Mouse (Mus musculus) G1E (cell line): ENCODE measurements around the gene Capn5. TPM values are rescaled to one million over a fixed set of nuclear protein-coding genes. Genes with fewer than 3 reads are reported as not detected.

ENCODE experiments used
- ATAC-seq: 2 replicates; pipeline ENCODE4 v1.8.0; 2016; ENCODE audit warnings: mild to moderate bottlenecking; ENCODE audit not compliant: insufficient number of reproducible peaks, poor library complexity, low FRiP score, severe bottlenecking; ENCODE audit errors: extremely low read depth
- DNase-seq: peaks from one replicate; pipeline ENCODE4 v3.0.0; 2012; ENCODE audit warnings: low spot score
- H3K27me3 ChIP-seq: 2 replicates; pipeline ENCODE4 v1.6.1; 2012; ENCODE audit warnings: mild to moderate bottlenecking, low read length, inconsistent platforms; ENCODE audit not compliant: insufficient read depth
- H3K36me3 ChIP-seq: replicated peaks from 2 replicates; pipeline ENCODE3; 2012; ENCODE audit warnings: mild to moderate bottlenecking, inconsistent platforms
- H3K4me1 ChIP-seq: 2 replicates; pipeline ENCODE4 v1.6.1; 2012; ENCODE audit warnings: low read depth, low read length, inconsistent platforms, mixed read lengths; ENCODE audit not compliant: insufficient read depth
- H3K4me3 ChIP-seq: 2 replicates; pipeline ENCODE4 v1.5.1; 2012; ENCODE audit warnings: low read depth, mild to moderate bottlenecking, inconsistent platforms, low read length, moderate library complexity, mixed read lengths
- H3K9me3 ChIP-seq: replicated peaks from 2 replicates; pipeline ENCODE4 v1.6.1; 2012; ENCODE audit warnings: inconsistent platforms
- CTCF ChIP-seq: IDR thresholded peaks from 2 replicates; pipeline ENCODE4 v1.5.1; 2012; ENCODE audit warnings: low read depth, low read length, inconsistent platforms, mixed read lengths
- GATA1 ChIP-seq: IDR thresholded peaks from 2 replicates; pipeline ENCODE4 v1.6.1; 2012; ENCODE audit warnings: borderline replicate concordance, low read length, inconsistent platforms, mixed read lengths
- GATA2 ChIP-seq: IDR thresholded peaks from 2 replicates; pipeline ENCODE4 v1.6.1; 2012; ENCODE audit warnings: low read depth, low read length, inconsistent platforms, borderline replicate concordance
- POLR2AphosphoS5 ChIP-seq: IDR thresholded peaks from 2 replicates; pipeline ENCODE4 v1.6.1; 2012; ENCODE audit warnings: low read depth, low read length, inconsistent platforms; ENCODE audit not compliant: insufficient replicate concordance
- TAL1 ChIP-seq: conservative IDR thresholded peaks from 2 replicates; pipeline ENCODE4 v1.6.1; 2012; ENCODE audit warnings: low read depth, low read length, inconsistent platforms, mixed read lengths
- polyA plus RNA-seq: library from polyadenylated mRNA; stranded (reverse); fragments of >175 nt; gene quantifications from 2 replicates; pipeline ENCODE4 v1.2.3, GENCODE M21; 2012
- total RNA-seq, 2 experiments: library from RNA; stranded (forward) in 1 of 2; stranded (reverse) in 1 of 2; fragments of 200-1000 nt in 1 of 2; fragments of >200 nt in 1 of 2; fragmentation: Nextera tagmentation in 1 of 2; gene quantifications; 2 replicates each; pipeline ENCODE4 v1.2.3; 2014 to 2017

Gene Capn5
- total and polyA plus RNA-seq, 3 experiments: 0.03 to 6.5 (median 1.0) TPM

DNA sequence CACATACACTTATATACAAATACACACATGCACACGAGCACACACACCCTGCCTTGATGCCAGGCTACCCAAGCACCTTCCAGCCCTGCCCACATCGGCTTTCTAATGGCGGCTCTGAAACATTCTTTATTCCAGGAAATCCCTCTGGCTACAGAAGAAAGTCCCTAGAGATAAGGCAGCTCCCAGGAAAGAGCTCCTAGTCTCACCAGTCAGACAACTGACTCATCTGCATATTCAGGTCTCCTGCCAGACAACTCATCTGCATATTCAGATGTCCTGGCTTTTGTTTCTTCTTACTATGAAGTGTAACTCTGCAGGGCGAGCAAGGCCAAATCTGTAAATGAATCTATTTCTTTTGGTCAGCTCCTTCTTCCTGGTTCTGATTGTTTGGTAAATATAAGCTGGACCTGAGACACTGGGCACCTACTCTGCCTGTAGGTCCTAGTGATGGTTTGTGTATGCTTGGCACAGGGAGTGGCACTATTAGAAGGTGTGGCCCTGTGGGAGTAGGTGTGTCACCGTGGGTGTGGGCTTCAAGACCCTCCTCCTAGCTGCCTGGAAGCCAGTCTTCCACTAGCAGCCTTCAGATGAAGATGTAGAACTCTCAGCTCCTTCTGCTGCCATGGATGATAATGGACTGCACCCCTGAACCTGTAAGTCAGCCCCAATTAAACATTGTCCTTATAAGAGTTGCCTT is 20.3 kb downstream of the Capn5 start:
- no peaks in the 10 kb centered on the region for H3K9me3 ChIP-seq
- H3K27me3 ChIP-seq: peaks cover 62% of the 10 kb centered on the region
- H3K36me3 ChIP-seq: no peaks in the 10 kb centered on the region
- H3K4me1 ChIP-seq: peaks cover 8% of the 10 kb centered on the region
- no peak overlapping the region for H3K4me3 ChIP-seq
- no peak for DNase-seq
- ATAC-seq: no peak
- no peak for TF ChIP-seq TAL1
- TF ChIP-seq GATA1: no peak
- TF ChIP-seq GATA2: no peak
- no peak for TF ChIP-seq POLR2AphosphoS5
- no peak for TF ChIP-seq CTCF

DNA sequence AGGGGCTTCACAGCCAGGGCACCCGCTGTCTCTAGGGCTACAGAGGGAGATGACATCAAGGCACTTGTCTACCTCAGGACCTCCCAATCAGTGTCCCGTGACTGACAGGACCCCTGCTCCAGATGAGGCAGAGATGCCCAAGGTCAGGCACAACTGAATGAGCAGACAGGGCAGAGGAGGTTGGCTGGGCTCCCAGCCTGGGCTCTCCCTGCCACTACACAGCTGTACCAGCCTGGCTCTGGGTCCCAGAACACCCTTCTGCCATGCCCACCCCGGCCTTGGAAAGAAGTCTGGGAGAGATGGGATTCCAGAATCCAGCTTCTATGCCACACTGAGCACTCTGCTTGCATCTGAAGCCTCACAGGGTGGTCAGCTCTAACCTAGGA is 21.8 kb downstream of the Capn5 start:
- peaks cover 8% of the 10 kb centered on the region for H3K4me1 ChIP-seq
- no peaks in the 10 kb centered on the region for H3K9me3 ChIP-seq
- H3K36me3 ChIP-seq: no peaks in the 10 kb centered on the region
- ATAC-seq (no peak), DNase-seq (no peak)
- H3K4me3 ChIP-seq: no peak overlapping the region
- H3K27me3 ChIP-seq: peaks cover 64% of the 10 kb centered on the region
- TF ChIP-seq TAL1: no peak

DNA sequence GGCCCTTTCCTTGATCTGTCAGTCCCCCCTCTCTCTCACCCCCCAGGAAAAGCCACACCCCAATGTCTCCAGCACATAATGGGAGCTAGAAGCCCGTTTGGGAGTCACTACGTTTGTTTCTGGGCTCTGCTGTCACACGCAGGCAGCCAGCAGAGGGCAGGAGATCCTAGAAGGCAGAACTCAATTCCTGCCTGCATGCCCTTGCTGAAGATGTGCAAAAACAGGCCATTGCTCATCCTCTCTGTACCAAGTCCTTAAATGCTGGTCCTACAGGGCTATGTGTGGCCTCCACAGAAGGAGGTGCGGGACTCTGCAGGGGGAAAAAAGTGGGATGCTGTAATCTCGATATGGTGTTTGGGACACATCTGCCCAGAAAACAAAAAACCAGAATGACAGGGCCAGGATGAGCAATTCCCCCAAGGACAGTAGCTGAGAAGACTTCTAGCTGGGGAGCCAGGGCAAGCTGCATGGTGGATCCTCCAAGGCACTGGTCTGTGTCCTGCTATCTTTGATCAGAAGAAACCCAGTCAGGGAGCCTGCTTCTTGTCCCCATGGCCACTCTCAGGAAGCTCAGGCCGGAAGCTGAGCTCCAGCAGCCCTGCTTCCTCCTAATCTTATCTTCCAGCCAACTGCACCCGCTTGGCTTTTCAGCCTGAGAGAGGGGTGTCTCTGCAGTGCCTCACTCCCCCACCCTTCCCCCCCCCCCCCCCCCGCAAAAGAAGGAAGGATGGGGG is 22.4 kb downstream of the Capn5 start:
- peaks cover 8% of the 10 kb centered on the region for H3K4me1 ChIP-seq
- TF ChIP-seq CTCF: peak; percentile 35; the same call in 1 of the 2 replicates
- TF ChIP-seq GATA2: no peak
- TF ChIP-seq GATA1: no peak
- TF ChIP-seq TAL1: no peak
- no peak for TF ChIP-seq POLR2AphosphoS5
- no peaks in the 10 kb centered on the region for H3K36me3 ChIP-seq
- H3K4me3 ChIP-seq: no peak overlapping the region
- DNase-seq (peak; percentile 33), ATAC-seq (peak; percentile 64)
- H3K27me3 ChIP-seq: peaks cover 60% of the 10 kb centered on the region
- no peaks in the 10 kb centered on the region for H3K9me3 ChIP-seq

DNA sequence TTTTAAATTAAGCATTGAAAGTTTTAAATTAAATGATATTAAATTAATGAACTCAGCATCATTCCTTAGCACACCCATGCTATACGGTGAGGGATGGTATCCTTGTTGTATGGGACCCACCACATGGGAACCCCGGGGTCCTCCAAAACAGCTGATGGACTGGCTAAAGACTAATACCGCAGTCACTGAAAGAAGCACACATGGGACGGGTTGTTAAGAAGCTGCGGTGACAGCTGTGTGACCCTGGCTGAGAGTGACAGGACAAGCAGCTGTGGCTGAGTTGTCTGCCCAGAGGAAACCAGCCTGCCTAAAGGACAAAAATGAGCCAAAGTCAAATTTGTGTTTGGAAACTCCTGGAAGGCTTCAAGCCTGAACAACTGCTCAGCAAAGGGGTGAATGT is 24.2 kb downstream of the Capn5 start:
- TF ChIP-seq POLR2AphosphoS5 (no peak), TAL1 (no peak), CTCF (no peak), GATA1 (no peak), GATA2 (no peak)
- DNase-seq (no peak), ATAC-seq (no peak)
- H3K27me3 ChIP-seq: peaks cover 56% of the 10 kb centered on the region
- peaks cover 8% of the 10 kb centered on the region for H3K4me1 ChIP-seq
- H3K36me3 ChIP-seq: no peaks in the 10 kb centered on the region
- no peaks in the 10 kb centered on the region for H3K9me3 ChIP-seq
- H3K4me3 ChIP-seq: no peak overlapping the region

DNA sequence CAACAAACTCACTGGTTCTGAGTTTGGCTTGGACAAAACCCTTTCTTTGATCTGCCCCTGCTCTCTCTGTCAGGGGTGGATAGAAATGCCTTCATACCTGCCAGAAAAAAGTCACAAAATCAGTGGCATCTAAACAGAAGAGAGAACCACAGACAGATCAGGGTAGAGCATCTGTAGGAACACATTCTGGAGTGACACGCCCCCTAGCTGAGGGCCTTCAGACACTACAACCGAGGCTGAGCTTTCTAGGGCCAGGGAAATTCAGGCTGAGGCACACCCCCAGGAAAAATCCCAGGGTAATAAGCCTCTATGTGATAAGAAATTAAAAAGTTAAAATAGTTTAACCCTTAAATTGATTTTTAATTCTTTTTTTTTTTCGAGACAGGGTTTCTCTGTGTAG is 24.7 kb downstream of the Capn5 start:
- H3K4me1 ChIP-seq: peaks cover 8% of the 10 kb centered on the region
- H3K27me3 ChIP-seq: peaks cover 51% of the 10 kb centered on the region
- H3K36me3 ChIP-seq: no peaks in the 10 kb centered on the region
- no peak overlapping the region for H3K4me3 ChIP-seq
- TF ChIP-seq GATA2: no peak
- TF ChIP-seq CTCF: no peak
- ATAC-seq (no peak), DNase-seq (no peak)
- H3K9me3 ChIP-seq: no peaks in the 10 kb centered on the region

DNA sequence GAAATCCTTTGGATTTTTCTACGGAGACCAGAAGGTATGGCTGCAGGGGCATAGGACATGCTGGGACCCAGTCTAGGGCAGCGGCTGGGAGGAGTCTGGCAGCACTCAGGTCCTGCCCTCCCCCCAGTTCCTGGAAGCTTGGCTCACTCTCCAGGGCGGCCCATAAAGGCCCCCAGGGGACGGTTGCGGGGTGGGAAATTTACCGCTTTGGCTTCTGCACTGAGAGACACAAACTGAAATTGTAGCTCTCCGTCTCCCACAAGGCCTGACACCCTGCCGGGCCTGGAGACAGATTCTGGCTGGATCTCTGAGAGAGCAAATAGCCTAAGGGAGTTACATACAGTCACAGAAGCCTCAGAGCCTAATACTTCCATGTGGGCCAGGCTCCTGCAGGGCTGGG is 25.7 kb downstream of the Capn5 start:
- no peaks in the 10 kb centered on the region for H3K9me3 ChIP-seq
- H3K4me1 ChIP-seq: peaks cover 8% of the 10 kb centered on the region
- no peak for TF ChIP-seq GATA1
- TF ChIP-seq CTCF: no peak
- no peak for TF ChIP-seq POLR2AphosphoS5
- TF ChIP-seq TAL1: no peak
- TF ChIP-seq GATA2: no peak
- no peaks in the 10 kb centered on the region for H3K36me3 ChIP-seq
- DNase-seq (no peak), ATAC-seq (no peak)
- H3K27me3 ChIP-seq: peaks cover 58% of the 10 kb centered on the region
- H3K4me3 ChIP-seq: no peak overlapping the region
